Mouse (Mus musculus) bone marrow macrophage, adult 2 months (primary cell): ENCODE measurements around the gene Unc80.

Experiments used
- CTCF ChIP-seq: IDR thresholded peaks from 2 replicates; pipeline ENCODE4 v1.5.1; 2012; ENCODE audit warnings: low read depth, mild to moderate bottlenecking, low read length, moderate library complexity
- POLR2A ChIP-seq: IDR thresholded peaks from 2 replicates; pipeline ENCODE4 v1.6.1; 2012; ENCODE audit warnings: mild to moderate bottlenecking, low read depth, low read length, borderline replicate concordance

DNA sequence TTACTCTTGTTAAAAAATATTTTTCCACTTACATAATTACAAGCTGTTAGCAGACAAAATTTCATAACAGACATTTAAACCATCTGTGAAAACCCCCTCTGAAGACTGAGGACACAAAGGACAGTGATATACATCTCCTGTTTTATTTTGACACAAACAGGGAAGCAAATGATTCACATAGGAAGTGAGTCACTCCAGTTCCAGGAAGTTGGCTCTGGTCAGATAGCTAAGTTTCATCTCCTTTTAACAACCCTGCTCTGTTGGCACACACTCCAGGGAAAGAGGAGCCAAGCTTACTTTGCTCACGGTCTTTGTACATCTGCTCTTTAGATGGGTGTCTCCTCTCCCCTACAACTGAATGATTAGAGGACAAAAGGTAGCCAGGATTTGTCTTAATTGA, 181.8 kb downstream of the Unc80 start:
- no peak for TF ChIP-seq CTCF
- no peak for TF ChIP-seq POLR2A
